Mouse (Mus musculus) G1E (cell line): ENCODE measurements around the gene Pagr1b.

Experiments
- CTCF ChIP-seq: IDR thresholded peaks from 2 replicates; pipeline ENCODE4 v1.5.1; 2012; ENCODE audit warnings: low read depth, low read length, inconsistent platforms, mixed read lengths
- GATA2 ChIP-seq: IDR thresholded peaks from 2 replicates; pipeline ENCODE4 v1.6.1; 2012; ENCODE audit warnings: low read depth, low read length, inconsistent platforms, borderline replicate concordance
- POLR2AphosphoS5 ChIP-seq: IDR thresholded peaks from 2 replicates; pipeline ENCODE4 v1.6.1; 2012; ENCODE audit warnings: low read depth, low read length, inconsistent platforms; ENCODE audit not compliant: insufficient replicate concordance

DNA sequence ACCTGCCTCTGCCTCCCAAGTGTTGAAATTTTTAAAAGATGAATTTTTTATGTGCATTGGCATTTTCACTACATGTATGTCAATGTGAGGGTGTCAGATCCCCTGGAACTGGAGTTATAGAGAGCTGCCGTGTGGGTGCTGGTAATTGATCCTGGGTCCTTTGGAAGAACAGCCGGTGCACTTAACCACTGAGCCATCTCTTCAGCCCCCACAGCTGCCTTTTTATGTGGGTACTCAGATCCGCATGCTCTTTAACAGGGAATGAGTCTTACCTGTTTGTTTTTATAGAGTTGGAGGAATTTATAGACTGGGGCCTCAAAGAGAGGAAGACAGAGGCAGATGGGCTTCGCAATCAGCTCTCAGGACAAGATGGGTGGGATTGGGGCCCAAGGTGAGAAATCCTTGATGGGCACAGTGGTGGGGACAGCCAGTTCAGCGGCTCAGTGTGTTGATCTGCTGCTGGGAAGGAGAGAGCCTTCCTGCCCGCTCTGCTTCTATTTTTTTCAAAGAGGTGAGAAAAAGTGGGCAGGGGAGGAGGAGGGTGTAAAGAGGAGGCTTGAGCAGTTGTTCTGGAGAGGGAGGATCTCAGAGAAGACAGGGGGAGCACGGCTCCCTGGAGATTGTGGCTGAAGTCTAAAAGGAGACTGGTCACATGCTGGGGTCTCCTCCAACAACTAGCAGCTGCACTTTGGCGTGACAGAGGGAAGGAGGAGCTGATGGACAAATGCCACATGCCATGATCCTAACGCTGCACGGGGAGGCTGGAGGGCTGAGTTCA is 31.4 kb downstream of the Pagr1b start:
- TF ChIP-seq CTCF: no peak
- TF ChIP-seq GATA2: no peak
- no peak for TF ChIP-seq POLR2AphosphoS5
